In the genomic region with DNA sequence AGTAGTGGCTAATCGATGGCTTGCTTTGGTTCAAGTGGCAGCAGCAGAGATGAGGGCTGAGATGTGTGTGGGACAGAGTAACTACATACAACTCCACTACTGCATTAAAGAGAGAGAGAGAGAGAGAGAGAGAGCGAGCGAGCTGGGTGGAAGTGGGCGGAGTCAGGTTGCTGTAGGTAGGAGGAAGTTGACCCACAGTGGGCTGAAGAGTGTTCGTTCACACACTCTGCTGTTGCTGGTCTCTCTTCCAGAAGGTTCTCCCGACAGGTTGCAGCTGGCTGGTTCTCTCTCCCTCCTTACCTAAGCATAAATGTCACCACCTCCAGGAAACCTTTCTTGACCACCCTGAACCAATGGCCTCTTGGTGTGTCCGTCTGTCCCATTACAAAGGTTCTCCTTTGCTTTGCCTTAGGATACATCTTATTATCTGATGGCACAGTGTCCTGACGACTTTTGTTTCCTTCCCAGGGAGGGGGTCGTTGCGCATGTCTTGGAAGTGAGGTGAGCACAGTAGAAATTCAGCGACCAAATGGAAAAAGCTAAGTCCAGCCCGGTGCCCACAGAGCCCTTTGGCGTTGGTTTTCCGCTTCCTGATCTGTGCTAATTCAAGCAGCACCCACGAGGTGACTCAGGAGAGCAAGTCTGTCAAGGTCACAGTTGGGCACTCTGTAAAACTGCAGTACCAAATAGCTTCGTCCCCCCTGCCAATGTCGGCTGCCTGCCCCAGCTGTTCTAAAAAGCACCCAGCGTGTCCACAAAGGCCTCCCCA, we compare ENCODE assay signal across 10 mouse cellular contexts. TPM values are rescaled to one million over a fixed set of nuclear protein-coding genes. Genes with fewer than 3 reads are reported as not detected.
DNase-seq lines count a peak whose midpoint lies in the region; ATAC-seq and TF ChIP-seq lines count a peak whose summit lies in the region.
"Had no signal": no experiment of that assay in that cellular context is flagged by ENCODE, and none has a peak within 500 bp of the region (broad histone marks: within the 10 kb centered on the region; RNA-seq: fewer than 3 reads in every experiment).

No protein-coding gene starts in this region.

- WGBS in stomach, embryonic 15.5 days = 68% methylated on average over 18 of the region's 18 CpGs
- WGBS in stomach, postnatal 0 days = 73% methylated on average over 18 of the region's 18 CpGs

- H3K4me3 ChIP-seq in stomach, embryonic 15.5 days (replicated peaks) = no peak overlapping the region
- no peak overlapping the region for H3K4me3 ChIP-seq in stomach, postnatal 0 days (ENCODE audit: low read depth, low read length)
- peak overlapping the region; percentile 82 for H3K4me3 ChIP-seq in megakaryocyte, embryonic 14.5 days (replicated peaks)
- H3K4me3 ChIP-seq: embryonic facial prominence, embryonic 15.5 days had no signal

- no peak for ATAC-seq in stomach, embryonic 15.5 days (ENCODE audit: insufficient read depth, low FRiP score, low read depth)
- no peak for ATAC-seq in stomach, postnatal 0 days (ENCODE audit: low FRiP score, low TSS enrichment)
- no peak for ATAC-seq in erythroid progenitor cell, adult 5-6 weeks (replicated peaks; ENCODE audit: low FRiP score, poor library complexity, severe bottlenecking)

- TF ChIP-seq CTCF in stomach, postnatal 0 days (IDR thresholded peaks at IDR 0.05; ENCODE audit: low read depth) = no peak

- no peak overlapping the region for H3K9ac ChIP-seq in stomach, embryonic 15.5 days
- no peak overlapping the region for H3K9ac ChIP-seq in stomach, postnatal 0 days (ENCODE audit: low read length)
- H3K9ac ChIP-seq: embryonic facial prominence, embryonic 15.5 days had no signal

- no peak for DNase-seq in stomach, postnatal 0 days (ENCODE audit: low spot score)
- peak; percentile 43 to 60 for DNase-seq in heart, postnatal 10 days
- DNase-seq in left cerebral cortex, postnatal 25 days (ENCODE audit: low spot score in 2 of 2) = no peak
- DNase-seq in left cerebral cortex, adult 9 months (ENCODE audit: low spot score in 2 of 2) = no peak
- DNase-seq: right cerebral cortex, postnatal 25 days had no signal

- H3K4me1 ChIP-seq in stomach, embryonic 15.5 days = no peaks in the 10 kb centered on the region
- H3K4me1 ChIP-seq in stomach, postnatal 0 days (replicated peaks; ENCODE audit: control insufficient read depth, insufficient read depth) = no peaks in the 10 kb centered on the region
- peaks cover 97% of the 10 kb centered on the region for H3K4me1 ChIP-seq in megakaryocyte, embryonic 14.5 days

- H3K36me3 ChIP-seq in stomach, embryonic 15.5 days = no peaks in the 10 kb centered on the region
- H3K36me3 ChIP-seq in stomach, postnatal 0 days (ENCODE audit: control insufficient read depth, insufficient read depth, low read length) = 0 out of 2 replicates have a peak, but pooled peaks cover 2% of the 10 kb centered on the region
- peaks cover 98% of the 10 kb centered on the region for H3K36me3 ChIP-seq in megakaryocyte, embryonic 14.5 days (replicated peaks; ENCODE audit: low read length)

- TF ChIP-seq EP300 in stomach, postnatal 0 days (optimal IDR thresholded peaks at IDR 0.05) = no peak

- 0 out of 2 replicates have a peak overlapping the region, but pooled peaks have one; percentile 26 for H3K27ac ChIP-seq in stomach, embryonic 15.5 days
- no peak overlapping the region for H3K27ac ChIP-seq in stomach, postnatal 0 days (replicated peaks)
- H3K27ac ChIP-seq: embryonic facial prominence, embryonic 15.5 days had no signal

- intact Hi-C loops in heart, postnatal 10 days (cut with DNase I) = no loop called here
- intact Hi-C loops in left cerebral cortex, postnatal 25 days (cut with DNase I) = no loop called here

- H3K27me3 ChIP-seq in stomach, embryonic 15.5 days (replicated peaks) = no peaks in the 10 kb centered on the region
- no peaks in the 10 kb centered on the region for H3K27me3 ChIP-seq in stomach, postnatal 0 days (ENCODE audit: control insufficient read depth, insufficient read depth, low read length)
- H3K27me3 ChIP-seq in megakaryocyte, embryonic 14.5 days (replicated peaks) = no peaks in the 10 kb centered on the region
- H3K27me3 ChIP-seq: embryonic facial prominence, embryonic 15.5 days had no signal

- H3K9me3 ChIP-seq in stomach, embryonic 15.5 days = no peaks in the 10 kb centered on the region
- H3K9me3 ChIP-seq in stomach, postnatal 0 days (ENCODE audit: control insufficient read depth, low read length) = no peaks in the 10 kb centered on the region
- H3K9me3 ChIP-seq in megakaryocyte, embryonic 14.5 days = peaks cover 3% of the 10 kb centered on the region; the same call in 1 of the 2 replicates
- H3K9me3 ChIP-seq: embryonic facial prominence, embryonic 15.5 days had no signal

- H3K4me2 ChIP-seq in stomach, embryonic 15.5 days = no peak overlapping the region
- no peak overlapping the region for H3K4me2 ChIP-seq in stomach, postnatal 0 days (replicated peaks; ENCODE audit: low read depth)
- H3K4me2 ChIP-seq: embryonic facial prominence, embryonic 15.5 days; midbrain, embryonic 11.5 days had no signal

RNA-seq across cellular contexts. Expression of gene Rhof, which starts 6.7 kb away (rescaled TPM):
- 1.9 and 2.3 TPM in 2 replicates for polyA plus RNA-seq in stomach, embryonic 15.5 days (2015; fragmentation: Nextera tagmentation; extraction: Ambion mirVana)
- 18.6 and 22.3 TPM in 2 replicates for polyA plus RNA-seq in stomach, postnatal 0 days (2015; fragmentation: Nextera tagmentation; extraction: Ambion mirVana)
- under 1 TPM; 0.64 to 0.77 TPM for total RNA-seq in heart, postnatal 10 days (2021)
- polyA plus RNA-seq in megakaryocyte, embryonic 14.5 days (2012; ENCODE audit: insufficient read depth, low replicate concordance) = 21.3 and 61.2 TPM in 2 replicates
- total RNA-seq in erythroid progenitor cell, adult 5-6 weeks (2015; ENCODE audit: low replicate concordance) = 1.7 and 3.2 TPM in 2 replicates
- 1.4 and 7.7 TPM in 2 replicates for total RNA-seq in erythroid progenitor cell, adult 5-6 weeks (2017; ENCODE audit: low replicate concordance)
- total RNA-seq in left cerebral cortex, postnatal 25 days (2021) = 10 to 100 TPM; 48.6 to 55.2 TPM

RNA-seq across cellular contexts. Expression of gene Setd1b, which starts 16.2 kb away (rescaled TPM):
- polyA plus RNA-seq in stomach, embryonic 15.5 days (2015; fragmentation: Nextera tagmentation; extraction: Ambion mirVana) = 9.4 and 9.6 TPM in 2 replicates
- 4.5 and 4.7 TPM in 2 replicates for polyA plus RNA-seq in stomach, postnatal 0 days (2015; fragmentation: Nextera tagmentation; extraction: Ambion mirVana)
- total RNA-seq in heart, postnatal 10 days (2021) = 10 to 100 TPM; 19.6 to 22.1 TPM
- polyA plus RNA-seq in megakaryocyte, embryonic 14.5 days (2012; ENCODE audit: insufficient read depth, low replicate concordance) = 20.8 and 52.6 TPM in 2 replicates
- 29.8 and 41.8 TPM in 2 replicates for total RNA-seq in erythroid progenitor cell, adult 5-6 weeks (2015; ENCODE audit: low replicate concordance)
- 20.2 and 23.0 TPM in 2 replicates for total RNA-seq in erythroid progenitor cell, adult 5-6 weeks (2017; ENCODE audit: low replicate concordance)
- total RNA-seq in left cerebral cortex, postnatal 25 days (2021) = 10 to 100 TPM; 27.0 to 32.1 TPM

RNA-seq across cellular contexts. Expression of gene Psmd9, which starts 43.4 kb away (rescaled TPM):
- 67.6 and 76.0 TPM in 2 replicates for polyA plus RNA-seq in stomach, embryonic 15.5 days (2015; fragmentation: Nextera tagmentation; extraction: Ambion mirVana)
- 48.6 and 51.4 TPM in 2 replicates for polyA plus RNA-seq in stomach, postnatal 0 days (2015; fragmentation: Nextera tagmentation; extraction: Ambion mirVana)
- 10 to 100 TPM; 20.5 to 24.6 TPM for total RNA-seq in heart, postnatal 10 days (2021)
- polyA plus RNA-seq in megakaryocyte, embryonic 14.5 days (2012; ENCODE audit: insufficient read depth, low replicate concordance) = 86.5 and 87.0 TPM in 2 replicates
- total RNA-seq in erythroid progenitor cell, adult 5-6 weeks (2015; ENCODE audit: low replicate concordance) = 27.2 and 48.7 TPM in 2 replicates
- 52.2 and 63.8 TPM in 2 replicates for total RNA-seq in erythroid progenitor cell, adult 5-6 weeks (2017; ENCODE audit: low replicate concordance)
- total RNA-seq in left cerebral cortex, postnatal 25 days (2021) = 10 to 100 TPM; 26.2 to 27.7 TPM

RNA-seq across cellular contexts. Expression of gene Hpd, which starts 56.7 kb away (rescaled TPM):
- 2.2 and 5.3 TPM in 2 replicates for polyA plus RNA-seq in stomach, embryonic 15.5 days (2015; fragmentation: Nextera tagmentation; extraction: Ambion mirVana)
- 0.69 and 0.99 TPM in 2 replicates for polyA plus RNA-seq in stomach, postnatal 0 days (2015; fragmentation: Nextera tagmentation; extraction: Ambion mirVana)
- not detected for total RNA-seq in heart, postnatal 10 days (2021)
- polyA plus RNA-seq in megakaryocyte, embryonic 14.5 days (2012; ENCODE audit: insufficient read depth, low replicate concordance) = not detected in 2 replicates
- not detected in 2 replicates for total RNA-seq in erythroid progenitor cell, adult 5-6 weeks (2015; ENCODE audit: low replicate concordance)
- not detected in 2 replicates for total RNA-seq in erythroid progenitor cell, adult 5-6 weeks (2017; ENCODE audit: low replicate concordance)
- total RNA-seq in left cerebral cortex, postnatal 25 days (2021) = not detected
- polyA plus RNA-seq: embryonic facial prominence, embryonic 15.5 days; midbrain, embryonic 11.5 days had no signal

RNA-seq across cellular contexts. Expression of gene Tmem120b, which starts 57.6 kb away (rescaled TPM):
- 12.9 and 14.2 TPM in 2 replicates for polyA plus RNA-seq in stomach, embryonic 15.5 days (2015; fragmentation: Nextera tagmentation; extraction: Ambion mirVana)
- 8.0 and 9.1 TPM in 2 replicates for polyA plus RNA-seq in stomach, postnatal 0 days (2015; fragmentation: Nextera tagmentation; extraction: Ambion mirVana)
- 10 to 100 TPM; 11.1 to 11.7 TPM for total RNA-seq in heart, postnatal 10 days (2021)
- polyA plus RNA-seq in megakaryocyte, embryonic 14.5 days (2012; ENCODE audit: insufficient read depth, low replicate concordance) = 5.3 and 6.9 TPM in 2 replicates
- 85.5 and 100 TPM in 2 replicates for total RNA-seq in erythroid progenitor cell, adult 5-6 weeks (2015; ENCODE audit: low replicate concordance)
- 86.8 and 118 TPM in 2 replicates for total RNA-seq in erythroid progenitor cell, adult 5-6 weeks (2017; ENCODE audit: low replicate concordance)
- total RNA-seq in left cerebral cortex, postnatal 25 days (2021) = 10 to 100 TPM; 14.3 to 17.1 TPM

Comparison
In these comparisons a context has a peak if more than half of its experiments do, and no peak if none do; other contexts are left out.
1. DNase-seq: peak in heart, postnatal 10 days (2 of 2); none in stomach, postnatal 0 days (single experiment), left cerebral cortex, postnatal 25 days (0 of 2) and left cerebral cortex, adult 9 months (0 of 2).
2. RNA of gene Rhof, which starts 6.7 kb away (total RNA-seq): 48.6 to 55.2 TPM in left cerebral cortex, postnatal 25 days; 1.4 to 7.7 TPM in erythroid progenitor cell, adult 5-6 weeks and 0.64 to 0.77 TPM in heart, postnatal 10 days; every median in the first group is over 4 times any median in the second.